Mouse (Mus musculus): ENCODE measurements around the gene Ypel3.

GRCm38 (mm10) chr7:126781661-126782370, 5.1 kb downstream of the Ypel3 start:
- TF ChIP-seq CTCF (IDR thresholded peaks at IDR 0.05; ENCODE audit: borderline replicate concordance, insufficient read depth, low read length) = no peak
- no peak for TF ChIP-seq POLR2A (IDR thresholded peaks at IDR 0.05; ENCODE audit: low read depth, low read length)

All from embryonic fibroblast, embryonic 13.5 days (primary cell).